ENCODE assay signal across 12 mouse cellular contexts in genomic region chr2:57593558-57593957, GRCm38 (mm10).
"Had no signal": no experiment of that assay in that cellular context is flagged by ENCODE, and none has a peak within 500 bp of the region (broad histone marks: within the 10 kb centered on the region; RNA-seq: fewer than 3 reads in every experiment).

No protein-coding gene starts in this region.

- DNase-seq: retina, postnatal 1 day; right cerebral cortex, adult 18-20 months; right cerebral cortex, postnatal 14 days; right cerebral cortex, postnatal 25 days; right cerebral cortex, postnatal 4 days; spleen, adult 18-20 months; thymus, adult 18-20 months; thymus, adult 2 months; thymus, postnatal 14 days; thymus, postnatal 25 days; thymus, postnatal 36 days; thymus, postnatal 4 days had no signal
